Mouse (Mus musculus) heart, adult 2 months (tissue): ENCODE measurements at regions not wholly inside any gene's neighbourhood (a gene's known extent, or its start where the extent isn't known, plus 50 kb on each side); places are given as distances from the start of the nearest gene placed in this dataset.

Source experiments
- CTCF ChIP-seq: fragments of 200-600 bp; IDR thresholded peaks from 2 replicates; pipeline ENCODE4 v1.8.1; 2022; ENCODE audit warnings: antibody characterized with exemption, mild to moderate bottlenecking, moderate library complexity
- EP300 ChIP-seq: fragments of 200-500 bp; IDR thresholded peaks from 2 replicates; pipeline ENCODE4 v1.6.1; 2011; ENCODE audit warnings: low read depth, low read length, control low read depth; ENCODE audit not compliant: insufficient read depth
- POLR2A ChIP-seq: fragments of 200-500 bp; IDR thresholded peaks from 2 replicates; pipeline ENCODE4 v1.6.1; 2011; ENCODE audit warnings: mild to moderate bottlenecking, low read depth, low read length, control low read depth; ENCODE audit not compliant: insufficient read depth

DNA sequence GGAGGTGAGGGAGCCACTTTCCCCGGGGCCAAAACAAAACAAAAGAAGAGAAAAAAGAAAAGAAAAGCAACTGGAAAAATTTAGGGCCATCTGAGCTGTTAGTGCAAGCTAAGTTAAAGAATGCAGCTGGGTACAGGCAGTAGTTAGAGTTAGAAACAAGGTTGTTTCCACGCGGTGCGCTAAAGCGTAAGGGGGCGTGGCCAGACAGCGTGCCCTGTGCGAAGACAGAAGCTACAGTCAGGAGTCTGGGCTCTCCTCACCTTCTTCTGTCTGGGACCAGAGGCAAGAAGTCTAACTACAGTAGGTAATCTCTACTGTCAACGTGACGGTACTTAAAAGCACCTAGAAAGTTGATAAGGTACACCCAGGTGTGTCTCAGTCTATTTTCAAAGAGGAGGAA is 435.9 kb downstream of the Vrk1 start:
- no peak for TF ChIP-seq POLR2A
- no peak for TF ChIP-seq CTCF
- no peak for TF ChIP-seq EP300
